ENCODE assay signal across 22 mouse cellular contexts in genomic region chr8:83028211-83028610, GRCm38 (mm10).
DNase-seq lines count a peak whose midpoint lies in the region; ATAC-seq and TF ChIP-seq lines count a peak whose summit lies in the region.
"Had no signal": no experiment of that assay in that cellular context is flagged by ENCODE, and none has a peak within 500 bp of the region (broad histone marks: within the 10 kb centered on the region; RNA-seq: fewer than 3 reads in every experiment).

No protein-coding gene starts in this region.

- peak; percentile 5; the same call in 1 of the 2 replicates for TF ChIP-seq CTCF in heart, adult 2 months (IDR thresholded peaks at IDR 0.05)

- 47% methylated on average over 2 of the region's 2 CpGs for WGBS in heart, adult 2 months
- 72% methylated on average over 2 of the region's 2 CpGs for WGBS in midbrain, embryonic 10.5 days
- 78% methylated on average over 2 of the region's 2 CpGs for WGBS in midbrain, embryonic 11.5 days

- peaks cover 3% of the 10 kb centered on the region for H3K4me1 ChIP-seq in heart, adult 2 months (ENCODE audit: control insufficient read depth, insufficient read depth, low read length)
- H3K4me1 ChIP-seq in midbrain, embryonic 10.5 days = no peaks in the 10 kb centered on the region
- H3K4me1 ChIP-seq in midbrain, embryonic 11.5 days (ENCODE audit: control insufficient read depth, insufficient read depth, low read length) = no peaks in the 10 kb centered on the region
- H3K4me1 ChIP-seq: embryonic facial prominence, embryonic 13.5 days; hindbrain, embryonic 12.5 days; intestine, embryonic 15.5 days; limb, embryonic 13.5 days; liver, embryonic 13.5 days; lung, embryonic 15.5 days; stomach, embryonic 15.5 days had no signal

- no peak overlapping the region for H3K4me3 ChIP-seq in heart, adult 2 months
- H3K4me3 ChIP-seq in midbrain, embryonic 10.5 days = no peak overlapping the region
- no peak overlapping the region for H3K4me3 ChIP-seq in midbrain, embryonic 11.5 days (ENCODE audit: low read depth, low read length)
- H3K4me3 ChIP-seq: embryonic facial prominence, embryonic 13.5 days; hindbrain, embryonic 12.5 days; intestine, embryonic 15.5 days; limb, embryonic 13.5 days; liver, embryonic 13.5 days; lung, embryonic 15.5 days; stomach, embryonic 15.5 days had no signal

- H3K27me3 ChIP-seq in heart, adult 2 months (ENCODE audit: control insufficient read depth, insufficient read depth, low read length) = no peaks in the 10 kb centered on the region
- no peaks in the 10 kb centered on the region for H3K27me3 ChIP-seq in midbrain, embryonic 10.5 days (ENCODE audit: low read depth, poor library complexity, severe bottlenecking)
- H3K27me3 ChIP-seq in midbrain, embryonic 11.5 days (ENCODE audit: control insufficient read depth, insufficient read depth, low read length) = no peaks in the 10 kb centered on the region
- H3K27me3 ChIP-seq: embryonic facial prominence, embryonic 13.5 days; hindbrain, embryonic 12.5 days; intestine, embryonic 15.5 days; limb, embryonic 13.5 days; liver, embryonic 13.5 days; lung, embryonic 15.5 days; stomach, embryonic 15.5 days had no signal

- intact Hi-C loops in heart, adult 2 months (cut with DNase I) = no loop called here
- intact Hi-C loops in heart, postnatal 25 days (cut with DNase I) = no loop called here

- TF ChIP-seq POLR2A in heart, adult 2 months (IDR thresholded peaks at IDR 0.05; ENCODE audit: insufficient read depth, low read depth, low read length) = no peak

- peak overlapping the region; percentile 64; the same call in 1 of the 2 replicates for H3K27ac ChIP-seq in heart, adult 2 months
- no peak overlapping the region for H3K27ac ChIP-seq in midbrain, embryonic 10.5 days (replicated peaks)
- H3K27ac ChIP-seq in midbrain, embryonic 11.5 days (ENCODE audit: low read depth, low read length) = no peak overlapping the region
- H3K27ac ChIP-seq: embryonic facial prominence, embryonic 13.5 days; hindbrain, embryonic 12.5 days; intestine, embryonic 15.5 days; limb, embryonic 13.5 days; liver, embryonic 13.5 days; lung, embryonic 15.5 days; stomach, embryonic 15.5 days had no signal

- no peaks in the 10 kb centered on the region for H3K36me3 ChIP-seq in heart, adult 2 months (ENCODE audit: control insufficient read depth, insufficient read depth, low read length)
- H3K36me3 ChIP-seq in midbrain, embryonic 10.5 days = no peaks in the 10 kb centered on the region
- no peaks in the 10 kb centered on the region for H3K36me3 ChIP-seq in midbrain, embryonic 11.5 days (ENCODE audit: control insufficient read depth, insufficient read depth, low read length)
- H3K36me3 ChIP-seq: embryonic facial prominence, embryonic 13.5 days; hindbrain, embryonic 12.5 days; intestine, embryonic 15.5 days; limb, embryonic 13.5 days; liver, embryonic 13.5 days; lung, embryonic 15.5 days; stomach, embryonic 15.5 days had no signal

- H3K9me3 ChIP-seq in midbrain, embryonic 10.5 days (replicated peaks) = no peaks in the 10 kb centered on the region
- no peaks in the 10 kb centered on the region for H3K9me3 ChIP-seq in midbrain, embryonic 11.5 days (ENCODE audit: control insufficient read depth, low read length)
- H3K9me3 ChIP-seq: embryonic facial prominence, embryonic 13.5 days; hindbrain, embryonic 12.5 days; intestine, embryonic 15.5 days; limb, embryonic 13.5 days; liver, embryonic 13.5 days; lung, embryonic 15.5 days; stomach, embryonic 15.5 days had no signal

- H3K79me2 ChIP-seq in heart, adult 2 months (replicated peaks; ENCODE audit: control insufficient read depth, insufficient read depth, low read length) = no peaks in the 10 kb centered on the region; the same call in 1 of the 2 replicates

- H3K9ac ChIP-seq in heart, adult 2 months (ENCODE audit: low read depth, low read length) = no peak overlapping the region
- no peak overlapping the region for H3K9ac ChIP-seq in midbrain, embryonic 11.5 days (ENCODE audit: low read length)
- H3K9ac ChIP-seq: embryonic facial prominence, embryonic 13.5 days; hindbrain, embryonic 12.5 days; intestine, embryonic 15.5 days; limb, embryonic 13.5 days; liver, embryonic 13.5 days; lung, embryonic 15.5 days; stomach, embryonic 15.5 days had no signal

- peak; percentile 48 to 89 for DNase-seq in adrenal gland, adult (ENCODE audit: inconsistent age in 2 of 2, low spot score in 1 of 2)
- no peak for DNase-seq in adrenal gland, postnatal 4 days (ENCODE audit: low spot score in 2 of 2)
- peak in 1 of 2 experiments; percentile 49 for DNase-seq in heart, adult 2 months
- DNase-seq in heart, postnatal 25 days (ENCODE audit: low spot score) = no peak
- peak; percentile 4 for DNase-seq in midbrain, embryonic 10.5 days (ENCODE audit: low spot score)
- DNase-seq in midbrain, embryonic 11.5 days (ENCODE audit: low spot score, missing footprints) = no peak
- DNase-seq in skeletal muscle tissue, adult 2 months (ENCODE audit: low read depth, low spot score) = peak; percentile 83
- no peak for DNase-seq in layer of hippocampus, postnatal 14 days (ENCODE audit: low spot score in 2 of 2)
- DNase-seq: cerebellum, adult 11 months; cerebellum, postnatal 14 days; kidney, postnatal 14 days; liver, embryonic 13.5 days; lung, postnatal 4 days; right cerebral cortex, postnatal 25 days; thymus, adult 18-20 months had no signal

- TF ChIP-seq EP300 in heart, adult 2 months (IDR thresholded peaks at IDR 0.05; ENCODE audit: insufficient read depth, low read depth, low read length) = no peak

- ATAC-seq in midbrain, embryonic 11.5 days (ENCODE audit: low FRiP score) = no peak
- ATAC-seq: forebrain, embryonic 14.5 days; intestine, embryonic 15.5 days had no signal

- no peak overlapping the region for H3K4me2 ChIP-seq in midbrain, embryonic 11.5 days
- H3K4me2 ChIP-seq: embryonic facial prominence, embryonic 13.5 days; hindbrain, embryonic 12.5 days; intestine, embryonic 15.5 days; limb, embryonic 13.5 days; liver, embryonic 13.5 days; lung, embryonic 15.5 days; stomach, embryonic 15.5 days had no signal

Comparison
In these comparisons a context has a peak if more than half of its experiments do, and no peak if none do; other contexts are left out.
1. DNase-seq: peak in adrenal gland, adult (2 of 2), midbrain, embryonic 10.5 days (single experiment) and skeletal muscle tissue, adult 2 months (single experiment); none in adrenal gland, postnatal 4 days (0 of 2), heart, postnatal 25 days (single experiment), midbrain, embryonic 11.5 days (single experiment) and layer of hippocampus, postnatal 14 days (0 of 2).